Mouse (Mus musculus) midbrain, embryonic 14.5 days (tissue): ENCODE results near the gene Tns1. TPM values are rescaled to one million over a fixed set of nuclear protein-coding genes. Genes with fewer than 3 reads are reported as not detected.
A peak's percentile ranks its signal among the peaks of the same experiment; 100 is the strongest.

Experiments used
- ATAC-seq: fragments of 200-750 bp; cut with Nextera tagmentation; 2 replicates; pipeline ENCODE4 v1.8.0; 2017; ENCODE audit warnings: moderate number of reproducible peaks, moderate library complexity; ENCODE audit not compliant: low FRiP score, low TSS enrichment
- DNase-seq: peaks from one replicate; pipeline ENCODE4 v3.0.0-alpha.2; 2015
- H3K27ac ChIP-seq: fragments of 300-500 bp; sonication (generic); replicated peaks from 2 replicates; pipeline ENCODE4 v1.5.1; 2014; ENCODE audit warnings: mild to moderate bottlenecking, low read depth, low read length, moderate library complexity
- H3K27me3 ChIP-seq: fragments of 300-500 bp; sonication (generic); 2 replicates; pipeline ENCODE4 v1.6.1; 2014; ENCODE audit warnings: low read length, control low read depth, mixed read lengths; ENCODE audit not compliant: control insufficient read depth, insufficient read depth
- H3K36me3 ChIP-seq: fragments of 300-500 bp; sonication (generic); 2 replicates; pipeline ENCODE4 v1.6.1; 2014; ENCODE audit warnings: low read length, control low read depth; ENCODE audit not compliant: control insufficient read depth, insufficient read depth
- H3K4me1 ChIP-seq: fragments of 300-500 bp; sonication (generic); 2 replicates; pipeline ENCODE4 v1.6.1; 2014; ENCODE audit warnings: mild to moderate bottlenecking, antibody characterized with exemption, low read length, control low read depth; ENCODE audit not compliant: control insufficient read depth, insufficient read depth
- H3K4me2 ChIP-seq: fragments of 300-500 bp; sonication (generic); 2 replicates; pipeline ENCODE4 v1.6.1; 2014; ENCODE audit warnings: mild to moderate bottlenecking, low read length, moderate library complexity
- H3K4me3 ChIP-seq: fragments of 300-500 bp; sonication (generic); replicated peaks from 2 replicates; pipeline ENCODE4 v1.5.1; 2014; ENCODE audit warnings: low read depth, low read length
- H3K9ac ChIP-seq: fragments of 300-500 bp; sonication (generic); replicated peaks from 2 replicates; pipeline ENCODE4 v1.6.1; 2014; ENCODE audit warnings: mild to moderate bottlenecking, low read length, moderate library complexity
- H3K9me3 ChIP-seq: fragments of 300-500 bp; sonication (generic); 2 replicates; pipeline ENCODE4 v1.6.1; 2016; ENCODE audit warnings: low read length, control low read depth, mixed read lengths; ENCODE audit not compliant: control insufficient read depth
- WGBS: fragments of 180-500 bp; shearing (Covaris S2); extraction: QIAGEN DNeasy Blood & Tissue Kit; methylation state at CpG from one replicate; pipeline ENCODE4 v1.1.7; 2014; 5-methylcytosine and 5-hydroxymethylcytosine counted together
- polyA plus RNA-seq: library from polyadenylated mRNA; unstranded; fragments of >200 nt; fragmentation: Nextera tagmentation; extraction: Ambion mirVana; gene quantifications from 2 replicates; pipeline ENCODE4 v1.2.1, GENCODE M21; 2014

The Tns1 gene
- polyA plus RNA-seq, 1 experiment from 2014 or later, result 11.0 TPM

- Histone ChIP-seq H3K9ac (no peak overlapping the region), H3K4me2 (no peak overlapping the region), H3K9me3 (no peaks in the 10 kb centered on the region), H3K27ac (no peak overlapping the region), H3K36me3 (no peaks in the 10 kb centered on the region), H3K27me3 (no peaks in the 10 kb centered on the region), H3K4me3 (no peak overlapping the region), H3K4me1 (no peaks in the 10 kb centered on the region)
- ATAC-seq (no peak), DNase-seq (no peak)
- WGBS, result 74% methylated on average over 3 of the region's 3 CpGs
These were observed 7.8 kb upstream of the Tns1 start for GRCm38 (mm10) chr1:74132011-74132410.

- WGBS, result 88% methylated on average over 8 of the region's 8 CpGs
- no peaks in the 10 kb centered on the region for H3K36me3 ChIP-seq
- no peak overlapping the region for H3K27ac ChIP-seq
- H3K4me1 ChIP-seq, result no peaks in the 10 kb centered on the region
- no peaks in the 10 kb centered on the region for H3K9me3 ChIP-seq
- no peak overlapping the region for H3K9ac ChIP-seq
- no peak for DNase-seq
- H3K4me2 ChIP-seq, result no peak overlapping the region
- no peak overlapping the region for H3K4me3 ChIP-seq
- no peak for ATAC-seq
- no peaks in the 10 kb centered on the region for H3K27me3 ChIP-seq
These were observed 6.8 kb upstream of the Tns1 start for GRCm38 (mm10) chr1:74130883-74131659.

- DNase-seq, result peak; percentile 89
- Histone ChIP-seq H3K4me2 (peak within 1 kb of the TSS; percentile 86), H3K27ac (no peak within 1 kb of the TSS), H3K4me3 (peak within 1 kb of the TSS; percentile 45), H3K4me1 (peaks cover 11% of the 10 kb centered on the region), H3K27me3 (peaks cover 13% of the 10 kb centered on the region; the same call in 1 of the 2 replicates), H3K36me3 (no peaks in the 10 kb centered on the region), H3K9ac (peak within 1 kb of the TSS; percentile 50), H3K9me3 (no peaks in the 10 kb centered on the region)
- WGBS, result 0% methylated on average over 12 of the region's 12 CpGs
- peak; percentile 57 for ATAC-seq
These were observed 823 bp upstream of the Tns1 start, which contains the start of gene Rufy4 for GRCm38 (mm10) chr1:74124991-74125552. Rufy4 (plus strand) TSS chr1:74125541.

- H3K36me3 ChIP-seq, result no peaks in the 10 kb centered on the region
- peaks cover 13% of the 10 kb centered on the region; the same call in 1 of the 2 replicates for H3K27me3 ChIP-seq
- 52% methylated on average over 8 of the region's 8 CpGs for WGBS
- H3K9ac ChIP-seq, result no peak overlapping the region
- no peak overlapping the region for H3K4me3 ChIP-seq
- no peaks in the 10 kb centered on the region for H3K9me3 ChIP-seq
- peaks cover 11% of the 10 kb centered on the region for H3K4me1 ChIP-seq
- H3K4me2 ChIP-seq, result peak overlapping the region; percentile 86
- H3K27ac ChIP-seq, result no peak overlapping the region
- ATAC-seq (no peak), DNase-seq (no peak)
These were observed 1.0 kb downstream of the Tns1 start for GRCm38 (mm10) chr1:74123215-74123614.

GRCm38 (mm10) chr1:74121821-74122576 is 2.2 kb downstream of the Tns1 start:
- no peak overlapping the region for H3K9ac ChIP-seq
- ATAC-seq (no peak), DNase-seq (peak; percentile 69)
- H3K4me2 ChIP-seq, result no peak overlapping the region
- peaks cover 13% of the 10 kb centered on the region; the same call in 1 of the 2 replicates for H3K27me3 ChIP-seq
- no peaks in the 10 kb centered on the region for H3K36me3 ChIP-seq
- H3K4me1 ChIP-seq, result peaks cover 11% of the 10 kb centered on the region
- no peaks in the 10 kb centered on the region for H3K9me3 ChIP-seq
- H3K4me3 ChIP-seq, result no peak overlapping the region
- no peak overlapping the region for H3K27ac ChIP-seq
- 57% methylated on average over 9 of the region's 9 CpGs for WGBS

GRCm38 (mm10) chr1:74121138-74121537 is 3.1 kb downstream of the Tns1 start:
- DNase-seq (no peak), ATAC-seq (no peak)
- Histone ChIP-seq H3K9me3 (no peaks in the 10 kb centered on the region), H3K4me3 (no peak overlapping the region), H3K4me2 (no peak overlapping the region), H3K27me3 (peaks cover 13% of the 10 kb centered on the region; the same call in 1 of the 2 replicates), H3K4me1 (peaks cover 11% of the 10 kb centered on the region), H3K27ac (no peak overlapping the region), H3K9ac (no peak overlapping the region), H3K36me3 (no peaks in the 10 kb centered on the region)
- 84% methylated on average over 7 of the region's 7 CpGs for WGBS

- H3K9me3 ChIP-seq, result no peaks in the 10 kb centered on the region
- peaks cover 5% of the 10 kb centered on the region; the same call in 1 of the 2 replicates for H3K27me3 ChIP-seq
- H3K36me3 ChIP-seq, result no peaks in the 10 kb centered on the region
- ATAC-seq, result peak; percentile 21; the same call in 1 of the 2 replicates
- no peak overlapping the region for H3K27ac ChIP-seq
- no peak overlapping the region for H3K4me3 ChIP-seq
- peak; percentile 58 for DNase-seq
- H3K4me1 ChIP-seq, result peaks cover 2% of the 10 kb centered on the region; the same call in 1 of the 2 replicates
- H3K9ac ChIP-seq, result no peak overlapping the region
- 91% methylated on average over 1 of the region's 1 CpGs for WGBS
- no peak overlapping the region for H3K4me2 ChIP-seq
These were observed 5.1 kb downstream of the Tns1 start for GRCm38 (mm10) chr1:74119115-74119514.

- Histone ChIP-seq H3K9ac (no peak overlapping the region), H3K4me2 (no peak overlapping the region), H3K27ac (no peak overlapping the region), H3K36me3 (no peaks in the 10 kb centered on the region), H3K9me3 (no peaks in the 10 kb centered on the region), H3K4me1 (no peaks in the 10 kb centered on the region), H3K27me3 (peaks cover under 1% of the 10 kb centered on the region; the same call in 1 of the 2 replicates), H3K4me3 (no peak overlapping the region)
- ATAC-seq, result no peak
- no peak for DNase-seq
- 84% methylated on average over 6 of the region's 6 CpGs for WGBS
These were observed 6.4 kb downstream of the Tns1 start for GRCm38 (mm10) chr1:74117876-74118275.
